Mouse (Mus musculus) G1E (cell line): ENCODE results near the gene Gm11034.

Source experiments
- CTCF ChIP-seq: IDR thresholded peaks from 2 replicates; pipeline ENCODE4 v1.5.1; 2012; ENCODE audit warnings: low read depth, low read length, inconsistent platforms, mixed read lengths
- GATA1 ChIP-seq: IDR thresholded peaks from 2 replicates; pipeline ENCODE4 v1.6.1; 2012; ENCODE audit warnings: borderline replicate concordance, low read length, inconsistent platforms, mixed read lengths
- GATA2 ChIP-seq: IDR thresholded peaks from 2 replicates; pipeline ENCODE4 v1.6.1; 2012; ENCODE audit warnings: low read depth, low read length, inconsistent platforms, borderline replicate concordance
- TAL1 ChIP-seq: conservative IDR thresholded peaks from 2 replicates; pipeline ENCODE4 v1.6.1; 2012; ENCODE audit warnings: low read depth, low read length, inconsistent platforms, mixed read lengths

GRCm38 (mm10) chr8:72220758-72221157 is 7.3 kb upstream of the Gm11034 start:
- TF ChIP-seq CTCF (no peak; the same call in 1 of the 2 replicates), TAL1 (no peak), GATA1 (no peak), GATA2 (no peak)
